Mouse (Mus musculus) gastrocnemius, postnatal 14 days (tissue): ENCODE data around the gene A930017K11Rik. TPM values are rescaled to one million over a fixed set of nuclear protein-coding genes. Genes with fewer than 3 reads are reported as not detected.
A peak's percentile ranks its signal among the peaks of the same experiment; 100 is the strongest.

ENCODE experiments used
- DNase-seq: peaks from one replicate; pipeline ENCODE4 v3.0.0; 2021; ENCODE audit warnings: mixed read lengths
- intact Hi-C: fragments of 180-260 bp; cut with DNase I; formaldehyde crosslinking; loops from one replicate; pipeline ENCODE4 v1.15.1; 2025; ENCODE audit warnings: low total_unique reads
- total RNA-seq, 2 experiments: library from RNA; stranded (reverse); gene quantifications; 2 replicates each; pipeline ENCODE4 v1.2.3; 2021

A930017K11Rik gene
- total RNA-seq, 2 experiments from 2014 or later: not detected

DNA sequence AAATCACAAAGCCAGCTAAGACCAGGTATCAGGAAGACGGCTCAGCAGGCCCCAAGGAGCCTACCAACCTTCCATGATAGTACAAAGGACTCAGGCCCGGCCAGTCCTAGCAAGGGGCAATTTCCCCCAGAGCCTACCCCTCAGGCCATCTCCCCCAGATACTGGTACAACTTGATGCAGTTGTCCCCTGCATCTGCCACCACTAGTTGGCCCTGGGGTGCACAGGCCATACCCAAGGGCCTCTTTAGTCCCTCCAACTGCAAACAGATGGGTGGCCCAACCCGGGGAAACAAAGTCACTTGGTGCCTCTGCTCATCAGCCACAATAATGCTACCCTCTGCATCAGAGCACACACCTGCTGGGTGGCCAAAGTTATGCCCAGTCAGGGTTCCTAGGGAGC lies 9.1 kb downstream of the A930017K11Rik start:
- intact Hi-C loops: loop anchor here (5.0 kb wide), 1 partner anchor 34 kb away; no protein-coding TSS in a partner anchor
- DNase-seq: no peak

DNA sequence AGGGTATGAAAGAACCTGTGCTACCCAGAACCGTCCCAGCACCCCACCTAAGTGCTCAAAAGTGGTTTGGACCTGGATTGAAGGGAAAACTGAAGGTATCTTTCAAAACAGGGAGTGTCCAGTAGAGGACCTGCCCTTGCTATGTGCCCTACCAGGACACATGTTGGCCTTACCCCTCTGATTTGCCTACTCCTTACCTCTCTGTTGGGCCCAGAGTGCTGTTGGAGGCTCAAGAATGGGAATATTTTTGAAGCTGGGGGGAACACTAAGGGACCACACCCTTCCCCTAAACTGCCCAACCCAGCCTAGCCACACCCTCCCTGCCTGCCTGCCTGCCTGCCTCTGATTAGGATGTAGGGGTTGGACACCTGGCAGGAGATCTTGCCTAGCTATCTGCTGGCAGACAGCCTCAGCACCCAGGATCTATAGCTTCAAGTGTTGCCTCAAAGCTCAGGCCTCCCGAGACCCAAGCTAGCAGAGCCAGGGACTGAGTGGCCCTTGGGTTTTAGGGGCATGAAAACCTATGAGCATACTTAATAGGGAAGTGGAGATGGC lies 9.7 kb downstream of the A930017K11Rik start:
- no peak for DNase-seq
- intact Hi-C loops: loop anchor here (5.0 kb wide), 1 partner anchor 35 kb away; no protein-coding TSS in a partner anchor

DNA sequence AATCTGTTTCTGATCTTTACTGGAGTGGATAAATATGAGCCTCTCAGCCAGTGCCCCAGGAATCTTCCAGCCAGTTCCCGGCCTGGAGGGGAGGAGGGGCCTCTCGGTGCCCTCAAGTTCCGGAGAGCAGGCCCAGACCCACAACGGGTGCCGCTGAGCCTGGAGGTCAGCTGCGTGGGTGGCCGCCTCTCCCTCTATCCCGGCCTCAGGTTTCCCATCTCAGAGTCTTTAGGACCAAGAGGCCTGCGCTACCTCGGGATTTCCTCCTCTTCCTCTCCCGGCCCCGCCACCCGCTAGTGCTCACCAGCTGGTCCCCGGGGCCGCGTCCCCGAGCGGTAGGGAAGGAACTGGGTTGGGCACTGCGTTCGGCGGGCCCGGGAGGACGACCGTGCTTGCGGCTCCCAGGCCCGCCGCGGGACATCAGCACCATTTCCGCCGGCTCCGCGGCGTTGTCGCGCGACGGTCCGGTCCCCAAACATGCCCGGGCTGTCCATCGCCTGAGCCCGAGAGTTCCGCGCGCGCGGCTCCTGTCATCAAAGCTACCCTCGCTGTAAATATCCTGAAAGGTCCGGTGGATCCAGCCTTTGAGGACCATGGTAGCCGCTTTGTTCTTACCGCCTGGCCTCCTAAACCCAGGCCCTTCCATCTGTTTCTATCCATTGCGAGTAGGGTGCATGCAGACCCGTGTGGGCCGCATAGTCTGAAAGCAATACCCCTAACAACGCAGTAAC lies 10.7 kb downstream of the A930017K11Rik start:
- intact Hi-C loops: loop anchor here (5.0 kb wide), 1 partner anchor 36 kb away; no protein-coding TSS in a partner anchor
- DNase-seq: peak; percentile 82

DNA sequence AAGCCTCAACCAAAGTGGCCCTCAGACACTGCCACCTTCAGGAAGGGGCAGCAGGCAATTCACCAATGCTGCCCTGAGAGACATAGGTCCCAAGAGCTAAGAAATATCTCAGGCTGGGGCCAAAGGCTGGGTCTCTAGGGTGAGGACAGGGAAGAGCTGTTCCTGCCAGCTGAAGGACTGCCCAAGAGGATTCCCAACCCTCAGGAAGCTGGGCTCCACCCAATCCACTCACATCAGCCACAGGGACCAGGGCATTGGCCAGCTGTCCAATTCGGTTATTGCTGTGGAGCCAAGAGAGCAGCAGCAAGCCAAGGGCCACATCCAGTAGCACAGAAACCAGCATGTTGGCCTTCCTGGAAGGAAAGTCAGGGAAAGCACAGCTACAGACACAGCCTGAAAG lies 17.8 kb downstream of the A930017K11Rik start:
- intact Hi-C loops: no loop called here
- DNase-seq: no peak

DNA sequence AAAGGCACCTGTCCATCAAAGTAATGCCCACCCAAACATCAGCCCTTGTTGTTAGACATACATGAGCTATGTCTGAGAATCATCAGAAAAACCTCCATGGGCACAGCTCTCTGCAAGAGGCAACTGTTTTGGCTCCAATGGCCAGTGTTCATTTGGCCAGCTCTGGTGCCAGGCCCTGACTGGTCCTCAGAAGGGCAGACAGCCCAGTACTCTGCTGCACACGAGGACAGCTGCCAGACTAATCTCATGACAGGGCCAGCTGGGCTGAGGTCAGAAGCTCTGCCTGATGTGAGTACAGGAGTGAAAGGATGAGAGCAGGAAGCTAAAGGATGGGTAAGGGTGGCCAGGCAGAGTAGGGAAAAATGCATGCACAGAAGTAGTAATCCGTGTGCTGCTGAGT lies 27.0 kb downstream of the A930017K11Rik start:
- intact Hi-C loops: loop anchor here (5.0 kb wide), 1 partner anchor 33 kb away; no protein-coding TSS in a partner anchor
- DNase-seq: peak; percentile 78

DNA sequence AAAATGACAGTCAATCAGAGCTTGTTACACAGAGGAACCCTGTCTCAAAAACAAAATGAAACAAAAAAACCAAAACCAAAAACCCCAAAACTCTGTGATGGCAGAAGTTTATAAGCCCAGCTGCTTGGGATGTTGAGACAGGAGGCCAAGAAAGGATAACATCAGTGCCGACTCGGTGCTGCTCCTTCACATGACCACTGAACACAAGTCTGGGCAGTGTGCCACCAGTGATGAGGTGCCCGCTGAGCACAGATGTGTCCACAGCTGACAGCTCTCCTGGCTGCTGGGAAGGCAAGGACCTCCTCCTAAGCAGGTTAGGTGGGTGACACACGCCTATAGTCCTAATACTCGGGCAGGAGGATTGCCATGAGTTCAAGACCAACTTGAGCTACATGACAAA lies 30.2 kb downstream of the A930017K11Rik start:
- DNase-seq: no peak
- intact Hi-C loops: no loop called here

DNA sequence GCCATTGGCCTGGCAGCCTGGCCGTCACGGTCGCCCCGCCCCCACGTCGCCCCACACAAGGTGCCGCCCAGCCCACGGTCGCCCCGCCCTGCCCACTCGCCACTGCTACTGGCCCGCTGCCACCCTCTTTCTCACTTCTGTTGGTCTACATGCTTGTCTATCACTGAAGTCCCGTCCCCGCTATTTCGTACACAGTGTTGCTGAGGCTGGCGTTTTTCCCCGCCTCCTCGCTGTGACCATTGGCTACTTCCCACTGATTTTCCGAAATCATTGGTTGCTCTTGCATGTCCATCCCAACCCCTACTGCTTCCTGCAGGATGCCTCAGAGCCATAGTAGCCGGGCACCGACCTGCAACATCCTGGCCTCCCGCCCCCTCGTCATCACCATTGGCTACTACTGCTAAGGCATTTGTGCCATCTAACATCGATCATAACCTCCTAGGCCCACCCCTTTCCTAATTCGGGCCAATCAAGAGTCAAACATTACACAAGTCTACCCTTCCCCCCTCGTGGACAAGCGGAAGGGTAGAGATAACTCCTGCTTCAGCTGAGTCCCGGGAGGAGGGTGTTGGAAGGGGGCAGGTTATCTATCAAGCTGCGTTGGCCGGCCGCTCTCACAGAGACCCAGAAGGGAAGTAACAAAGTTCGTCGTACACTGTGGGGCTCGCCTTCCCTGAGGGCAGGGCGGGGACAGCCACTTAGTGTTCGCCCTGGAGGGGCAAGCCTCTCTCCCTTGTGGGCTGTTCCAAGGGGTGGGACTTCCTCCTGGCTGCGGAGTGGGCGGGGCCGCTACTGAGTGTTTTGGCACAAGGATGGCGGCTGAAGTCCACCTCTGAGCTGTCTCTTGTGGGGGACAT lies 32.4 kb downstream of the A930017K11Rik start:
- peak; percentile 100 for DNase-seq
- intact Hi-C loops: no loop called here

DNA sequence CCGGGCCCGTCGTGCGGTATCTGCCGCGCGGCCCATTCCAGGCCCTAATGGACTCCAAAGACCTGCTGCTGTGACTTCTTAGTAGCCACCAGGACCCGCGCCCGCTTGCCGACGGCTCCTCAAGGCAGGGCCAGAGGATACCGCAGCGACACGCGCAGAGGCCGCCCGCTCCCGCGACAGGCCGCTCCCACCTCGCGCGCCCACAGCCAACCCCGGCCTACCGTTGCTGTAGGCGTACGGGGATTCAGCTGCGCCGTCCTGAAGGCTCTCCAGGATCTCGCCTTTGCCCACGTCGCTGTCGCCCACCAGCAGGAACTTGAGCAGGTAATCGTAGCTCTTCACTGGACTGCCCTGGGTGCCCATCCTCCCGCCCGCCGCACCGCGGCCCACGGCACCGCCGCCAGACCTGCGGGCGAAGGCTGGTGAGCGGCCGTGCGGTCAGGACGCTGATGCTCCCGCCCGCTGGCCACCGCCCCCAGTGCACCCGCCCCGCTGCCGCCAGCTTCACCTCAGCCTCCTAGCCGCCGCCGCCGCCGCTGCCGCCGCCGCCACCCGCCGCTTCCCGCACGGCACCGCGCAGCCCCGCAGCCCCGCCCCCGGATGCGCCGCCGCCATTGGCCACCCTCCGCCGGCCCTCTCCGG lies 33.1 kb downstream of the A930017K11Rik start, which contains the start of gene Rab40c:
Gene Rab40c (minus strand): TSS at position 584 of the 642 bp plus-strand sequence.
- DNase-seq: peak; percentile 57
- intact Hi-C loops: no loop called here

DNA sequence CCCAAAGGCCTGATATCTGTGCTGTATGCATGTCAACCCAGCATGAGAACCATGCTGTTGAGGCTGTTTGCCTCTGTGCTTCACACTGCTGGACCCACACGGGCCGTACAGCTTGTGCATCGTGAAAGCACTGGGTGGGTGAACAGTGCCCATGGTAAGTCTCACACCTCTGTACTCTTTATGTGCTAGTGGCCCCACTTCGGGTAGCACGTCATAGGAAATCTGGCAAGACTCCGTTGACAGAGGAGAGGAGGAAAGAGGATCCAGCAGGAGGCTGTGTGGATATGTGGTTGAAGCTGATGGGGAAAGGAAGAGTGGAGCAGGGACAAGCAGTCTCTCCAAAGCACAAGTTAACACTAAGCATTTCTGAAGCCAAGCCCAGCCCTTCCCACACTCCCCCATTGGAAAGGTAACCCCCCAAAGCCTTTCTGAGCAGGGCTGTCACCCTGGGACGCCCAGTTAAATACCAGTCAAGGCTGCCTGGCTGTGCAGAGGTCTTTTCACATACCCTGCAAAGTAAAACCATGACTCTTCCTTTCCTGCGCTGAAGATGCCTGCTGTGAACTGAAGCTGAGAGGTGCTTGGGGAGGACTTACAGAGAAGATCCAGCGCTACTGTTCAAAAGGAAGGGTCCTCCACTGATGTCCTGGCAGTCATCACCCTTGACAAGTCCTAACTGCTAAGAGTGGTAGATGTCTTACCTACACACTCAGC lies 34.2 kb downstream of the A930017K11Rik start:
- no peak for DNase-seq
- intact Hi-C loops: no loop called here

DNA sequence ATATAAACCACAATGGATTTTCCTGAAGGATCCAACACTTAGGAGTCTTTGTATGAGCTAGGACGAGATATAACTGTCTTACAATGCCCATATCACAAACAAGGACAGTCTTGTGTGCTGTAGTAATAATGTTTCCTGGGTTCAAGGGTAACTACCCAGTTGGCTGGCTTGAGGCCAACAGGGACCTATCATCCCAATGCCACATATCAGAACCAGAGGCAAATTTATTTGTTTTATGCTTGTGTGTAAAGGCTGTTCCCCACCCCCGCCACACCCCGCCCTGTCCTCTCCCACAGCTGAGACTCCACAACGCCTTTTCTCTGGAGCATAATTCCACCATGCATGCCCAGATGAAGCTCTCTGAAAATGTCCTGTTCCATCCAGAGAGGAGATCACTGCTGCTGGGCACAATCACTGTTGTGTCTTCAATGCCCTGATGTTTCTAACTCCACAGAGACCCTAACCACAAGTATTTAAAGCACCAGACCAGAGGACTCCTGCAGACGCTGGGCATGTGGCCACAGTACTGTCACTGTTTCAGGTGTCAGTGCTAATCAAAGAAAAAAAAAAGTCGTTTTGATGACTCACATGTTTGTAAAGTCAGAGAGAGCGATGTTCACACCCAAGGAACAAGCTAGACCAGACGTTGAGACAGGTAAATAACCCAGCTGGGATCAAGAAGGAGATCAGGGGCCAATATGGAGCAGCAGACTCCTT lies 35.3 kb downstream of the A930017K11Rik start:
- no peak for DNase-seq
- intact Hi-C loops: no loop called here

DNA sequence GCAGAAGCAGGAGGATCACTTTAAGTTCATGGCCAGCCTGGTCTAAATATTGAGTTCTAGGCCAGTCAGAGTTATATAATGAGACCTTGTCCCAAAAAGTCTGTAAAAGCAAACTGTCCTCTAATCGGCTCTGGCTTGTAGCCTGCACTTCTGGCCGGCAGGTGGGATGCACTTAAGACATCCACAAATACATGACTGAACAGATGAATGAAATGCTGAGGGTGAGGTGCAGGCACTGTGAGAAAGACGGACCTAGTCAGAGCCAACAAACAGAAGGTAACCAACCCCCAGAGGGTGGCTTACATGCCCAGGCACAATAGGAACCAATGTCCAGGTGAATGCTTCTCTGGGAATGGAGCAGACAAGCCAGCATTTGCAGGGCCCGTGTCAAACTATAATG lies 38.1 kb downstream of the A930017K11Rik start:
- intact Hi-C loops: no loop called here

DNA sequence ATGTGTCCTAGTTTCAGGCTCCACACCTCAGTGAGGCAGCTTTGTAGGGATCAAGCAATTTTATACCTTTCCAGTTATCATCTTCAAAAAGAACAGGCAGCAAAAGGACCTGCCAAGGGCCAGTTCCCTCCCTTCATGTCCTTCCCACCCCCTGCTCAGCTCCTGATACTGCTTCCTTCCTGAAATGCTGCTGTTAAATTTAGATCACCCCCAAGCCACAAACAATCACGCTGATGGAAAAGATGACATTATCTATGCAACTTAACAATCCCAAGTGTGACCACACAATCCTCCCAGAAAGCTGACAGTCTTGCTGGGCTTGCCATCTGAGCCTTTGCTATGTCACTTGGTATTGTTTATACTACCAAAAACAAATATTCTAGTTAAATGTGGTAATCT lies 38.5 kb downstream of the A930017K11Rik start:
- intact Hi-C loops: no loop called here
- DNase-seq: no peak

More for the DNA sequence above, 38.1 kb downstream of the A930017K11Rik start:
- no peak for DNase-seq

DNA sequence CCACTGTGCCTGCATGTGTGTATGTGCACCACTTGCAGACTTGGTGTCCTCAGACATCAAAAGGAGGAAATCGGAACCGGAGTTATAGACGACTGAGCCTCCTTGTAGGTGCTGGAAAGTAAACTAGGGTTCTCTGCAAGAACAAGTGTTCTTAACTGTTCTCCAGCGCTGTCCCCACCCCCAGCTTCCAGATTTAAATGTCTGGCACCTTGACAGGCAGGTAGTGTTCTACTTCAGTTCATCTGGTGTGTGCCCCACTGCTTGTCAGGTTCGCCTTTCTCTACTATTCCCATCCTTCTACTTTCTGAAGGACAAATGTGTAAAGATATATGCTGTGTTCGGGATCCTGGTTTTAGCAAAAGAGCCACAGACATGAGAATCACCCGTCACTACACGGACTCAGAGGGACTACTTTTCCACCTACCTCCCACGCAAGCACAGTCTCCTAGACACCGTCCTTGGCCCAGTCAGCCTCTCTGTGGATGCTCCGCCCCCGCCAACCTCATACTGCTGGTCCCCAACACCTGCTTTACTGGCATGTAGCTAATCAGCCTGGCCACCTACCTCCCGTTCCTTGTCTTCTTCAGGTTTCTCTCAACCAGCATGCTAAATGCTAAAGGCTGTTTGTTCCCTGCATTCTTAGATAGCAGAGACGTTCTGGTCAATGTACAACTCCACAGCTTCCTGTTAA lies 39.0 kb downstream of the A930017K11Rik start:
- DNase-seq: no peak
- intact Hi-C loops: no loop called here

DNA sequence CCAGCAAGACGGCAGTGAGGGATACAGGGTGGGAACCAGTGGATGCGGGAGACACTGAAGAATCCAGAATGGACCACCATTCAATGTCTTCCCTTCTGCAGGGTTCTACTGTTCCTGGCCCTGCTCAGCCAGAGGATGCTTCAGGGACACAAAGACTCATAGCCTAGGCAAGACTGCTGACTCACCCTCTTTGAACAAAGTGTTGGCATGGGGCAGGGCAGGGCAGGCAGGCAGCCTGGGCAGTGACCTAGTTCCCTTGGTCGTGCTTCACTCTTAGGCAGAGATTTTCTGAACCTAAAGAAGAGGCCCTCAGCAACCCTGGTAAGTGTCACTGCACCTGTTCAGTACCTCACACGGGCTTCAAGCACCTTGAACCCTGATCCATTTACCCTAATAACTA lies 40.5 kb downstream of the A930017K11Rik start:
- intact Hi-C loops: no loop called here
- DNase-seq: no peak

DNA sequence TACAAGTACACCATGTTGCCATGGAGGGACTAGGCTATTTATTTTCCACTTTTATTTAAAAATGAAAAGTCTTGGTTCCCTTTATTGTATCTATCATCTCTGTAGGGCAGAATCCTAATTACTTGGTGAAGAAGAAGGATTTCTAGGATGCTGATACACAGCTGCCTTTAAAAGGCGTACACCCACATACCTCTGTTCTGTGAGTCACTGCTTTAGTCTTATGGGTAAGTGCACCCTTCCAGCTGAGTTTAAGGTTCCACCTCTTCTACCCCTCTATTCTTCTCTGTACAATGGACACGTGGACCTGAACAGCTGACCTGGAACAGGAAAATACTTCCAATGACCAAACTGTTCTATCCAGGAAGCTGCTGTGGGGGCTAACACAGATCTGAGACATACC lies 44.7 kb downstream of the A930017K11Rik start:
- intact Hi-C loops: no loop called here

DNA sequence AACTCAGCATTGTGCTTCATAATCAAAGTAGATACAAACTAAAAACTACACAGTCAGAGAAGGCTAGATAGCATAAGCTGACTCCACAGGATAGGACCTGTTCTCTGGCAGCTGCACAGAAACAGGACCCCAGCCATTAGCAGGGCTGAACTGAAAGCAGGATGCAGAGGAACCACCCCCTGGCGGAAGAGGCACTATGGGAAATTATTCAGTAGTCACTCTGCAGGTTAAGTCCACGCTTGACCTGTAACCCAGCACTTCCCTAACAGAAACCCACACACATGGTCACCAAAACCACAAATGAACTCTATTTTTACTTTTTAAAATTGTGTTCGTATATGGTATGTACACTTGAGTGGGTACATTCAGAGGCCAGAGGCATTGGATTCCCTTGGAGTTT lies 49.3 kb downstream of the A930017K11Rik start:
- intact Hi-C loops: no loop called here
- no peak for DNase-seq

More for the DNA sequence above, 44.7 kb downstream of the A930017K11Rik start:
- DNase-seq: no peak

DNA sequence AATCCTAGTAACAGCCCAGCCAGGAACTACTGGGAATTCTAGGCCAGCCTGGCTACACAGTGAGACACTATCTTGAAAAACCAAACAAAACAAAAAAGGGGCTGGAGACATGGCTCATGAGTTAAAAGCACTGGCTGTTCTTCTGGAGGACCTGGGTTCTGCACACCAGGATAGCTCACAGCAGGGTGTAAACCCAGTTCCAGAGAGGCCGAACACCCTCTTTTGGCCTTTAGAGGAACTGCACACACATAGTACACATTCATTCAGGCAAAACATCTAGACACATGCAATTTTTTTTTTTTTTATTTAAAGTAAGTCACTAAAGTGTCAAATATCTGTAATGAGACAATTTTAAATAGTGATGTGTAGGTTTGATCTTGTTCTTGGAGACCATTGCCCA lies 52.2 kb downstream of the A930017K11Rik start:
- no peak for DNase-seq
- intact Hi-C loops: no loop called here
